Mouse (Mus musculus) v-Abl transformed pro-B cells (cell line): ENCODE results near the gene Spg20.

Source experiments
- in situ Hi-C, 2 experiments: fragments of 400-800 bp; cut with MboI; formaldehyde crosslinking; loops; one replicate each; pipeline ENCODE4 v1.15.1; 2025; ENCODE audit not compliant: unreplicated experiment in 2 of 2

Spg20 gene

DNA sequence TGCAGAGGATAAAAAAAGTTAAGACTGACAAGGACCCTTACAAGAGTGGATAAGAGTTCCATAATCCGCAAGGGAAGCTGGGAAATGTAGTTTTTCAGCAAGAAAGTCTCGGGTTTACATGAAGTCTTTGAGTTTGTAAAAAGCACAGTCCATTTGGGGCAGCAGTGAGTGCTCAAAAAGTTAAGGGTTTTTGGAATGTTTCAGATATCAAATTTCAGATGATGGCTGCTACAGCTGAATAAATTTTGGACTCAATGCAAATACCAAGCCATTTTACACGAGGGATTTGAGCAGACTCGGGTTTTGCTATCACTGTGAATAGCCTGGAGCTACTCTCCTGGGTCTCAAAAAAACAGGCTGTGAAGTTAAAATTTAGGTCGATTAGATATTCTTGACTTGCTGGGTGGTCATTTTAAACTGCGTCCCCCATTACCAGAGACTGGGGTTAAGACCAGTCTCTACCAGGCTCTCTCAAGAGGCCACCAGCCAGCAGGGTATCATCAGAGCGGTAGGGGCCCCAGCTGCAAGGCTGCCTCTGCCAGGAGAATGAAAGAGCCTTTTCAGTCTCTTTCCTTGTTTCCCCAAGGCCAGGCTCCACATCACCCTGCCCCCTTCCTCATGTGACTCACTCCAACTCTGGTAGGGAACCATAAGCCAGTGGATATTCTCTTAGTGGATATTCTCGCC, 15.8 kb upstream of the Spg20 start:
- in situ Hi-C loops: no loop called here

DNA sequence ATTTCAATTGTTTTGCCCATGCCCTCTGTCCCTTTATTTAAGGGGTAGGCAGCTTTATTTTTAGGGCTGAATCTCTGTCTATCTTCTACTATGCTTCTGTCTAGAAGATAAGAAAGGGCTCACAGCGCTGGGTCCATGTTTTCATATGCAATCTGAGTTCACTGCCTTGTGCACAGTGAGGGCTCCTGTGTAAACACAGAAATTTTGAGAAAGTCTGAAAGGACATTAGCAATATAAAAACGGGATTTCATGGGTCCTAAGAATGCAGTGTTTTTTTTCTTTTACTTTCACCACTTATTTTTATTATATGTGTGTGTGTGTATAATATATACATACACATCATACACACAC, 15.3 kb upstream of the Spg20 start:
- in situ Hi-C loops: no loop called here

DNA sequence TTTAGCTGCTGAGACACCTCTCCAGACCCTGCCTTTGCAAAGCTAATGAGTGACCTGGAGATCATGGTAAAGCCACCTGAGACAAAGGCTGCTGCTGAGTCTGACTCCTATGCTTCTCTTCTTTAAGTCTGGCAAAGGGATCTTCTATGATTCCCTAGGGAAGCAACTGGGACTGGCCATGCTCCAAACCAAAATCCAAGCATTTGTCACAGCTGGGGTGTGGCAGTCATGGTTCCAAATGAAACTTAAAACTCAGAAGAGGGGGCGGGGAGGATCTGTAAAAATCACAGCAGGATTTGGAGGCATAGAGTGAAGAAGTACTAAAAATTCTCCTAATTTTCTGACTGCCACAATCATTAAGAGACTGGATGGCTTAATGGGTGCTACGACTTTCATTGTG, 14.7 kb upstream of the Spg20 start:
- in situ Hi-C loops: no loop called here

DNA sequence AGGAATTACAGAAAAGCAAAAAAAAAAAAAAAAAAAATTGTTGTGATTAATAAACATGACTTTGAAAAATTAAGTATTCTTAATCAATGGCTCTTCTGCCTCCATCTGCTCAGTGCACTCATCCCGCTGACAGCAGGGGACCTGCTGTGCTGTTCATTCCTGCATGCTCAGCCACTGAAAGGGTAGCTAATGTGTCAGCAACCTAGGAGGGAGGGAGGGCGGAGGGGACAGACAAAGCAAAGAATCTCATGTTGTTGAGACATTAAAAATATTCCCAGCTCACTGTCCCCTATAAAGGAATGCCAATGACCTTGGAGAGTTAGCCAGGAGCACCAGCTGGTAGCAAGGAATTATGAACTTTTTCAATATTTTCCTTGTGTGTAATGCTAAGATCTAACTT, 13.9 kb upstream of the Spg20 start:
- in situ Hi-C loops: no loop called here

DNA sequence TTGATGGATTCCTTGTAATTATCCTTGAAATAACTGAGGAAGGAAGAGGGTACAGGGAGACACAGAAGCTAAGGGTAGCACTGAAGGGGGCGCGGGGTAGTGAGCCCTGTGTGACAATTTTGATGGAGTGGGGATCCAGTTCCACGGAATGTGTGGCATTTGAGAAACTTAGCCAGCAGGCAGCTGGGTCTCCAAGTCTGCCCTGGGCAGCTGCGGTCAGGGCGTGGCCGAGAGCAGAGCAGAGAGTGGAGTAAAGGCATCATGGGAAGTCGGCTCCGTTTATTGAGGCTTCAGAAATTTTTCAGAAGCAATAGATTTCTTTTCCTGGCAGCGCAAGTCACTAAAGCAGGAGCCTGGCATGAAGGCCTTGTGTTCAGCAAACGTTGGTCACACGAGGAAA, 12.9 kb upstream of the Spg20 start:
- in situ Hi-C loops: no loop called here

DNA sequence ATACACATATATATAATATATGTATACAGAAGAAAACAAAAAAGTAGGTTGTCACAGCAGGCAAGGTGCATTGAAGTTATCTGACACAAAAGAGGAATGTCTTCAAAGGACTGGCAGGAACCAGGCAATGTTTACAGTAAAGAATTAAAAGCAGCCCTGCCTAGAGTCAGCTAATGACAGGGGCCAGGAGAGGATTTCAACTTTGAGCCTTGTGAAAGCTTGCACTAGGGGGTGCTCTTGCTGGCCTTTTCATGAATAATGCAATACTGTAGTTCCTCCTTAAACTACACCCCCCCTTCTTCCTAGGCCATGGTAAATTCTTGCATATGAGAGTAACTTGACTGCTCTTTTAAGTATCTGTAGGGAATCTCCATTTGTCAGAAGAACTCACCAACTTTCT, 10.8 kb upstream of the Spg20 start:
- in situ Hi-C loops: loop anchor here in 1 of 2 experiments (25.0 kb wide), 1 partner anchor 289 kb away; the partner anchor contains the start of gene Rfxap

DNA sequence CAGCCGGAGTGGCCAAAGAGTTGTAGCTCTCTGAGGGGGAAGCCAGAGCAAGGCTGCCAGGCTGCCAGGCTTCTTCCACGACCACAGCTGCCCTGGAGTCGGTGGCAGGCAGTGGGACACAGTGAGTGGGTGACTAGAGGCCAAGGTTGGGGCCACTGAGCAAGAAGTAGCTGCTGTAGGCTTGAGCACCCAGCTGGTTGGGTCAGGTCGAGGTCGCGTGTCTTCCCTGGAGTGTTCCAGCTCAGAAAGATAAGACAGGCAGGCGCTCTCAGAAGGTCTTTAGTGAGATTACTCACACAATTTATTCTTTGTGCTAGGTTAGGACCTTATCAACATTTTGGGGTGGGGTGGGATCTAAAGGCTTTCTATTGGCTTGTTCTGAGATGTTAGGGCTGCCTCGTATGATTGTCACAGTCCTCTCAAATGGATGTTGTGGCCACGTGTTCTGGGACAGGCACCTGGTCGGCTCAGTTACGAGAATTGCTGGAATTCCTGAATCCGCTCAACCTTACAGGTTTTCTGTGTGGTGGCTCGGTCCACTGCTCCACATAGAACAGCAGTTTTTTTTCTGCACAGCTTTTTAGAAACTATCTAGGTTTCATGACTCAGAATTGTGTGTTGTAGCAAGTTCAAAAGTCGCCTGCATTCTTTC, 6.4 kb upstream of the Spg20 start:
- in situ Hi-C loops: loop anchor here in 1 of 2 experiments (25.0 kb wide), 1 partner anchor 293 kb away; the partner anchor contains the start of gene Rfxap

DNA sequence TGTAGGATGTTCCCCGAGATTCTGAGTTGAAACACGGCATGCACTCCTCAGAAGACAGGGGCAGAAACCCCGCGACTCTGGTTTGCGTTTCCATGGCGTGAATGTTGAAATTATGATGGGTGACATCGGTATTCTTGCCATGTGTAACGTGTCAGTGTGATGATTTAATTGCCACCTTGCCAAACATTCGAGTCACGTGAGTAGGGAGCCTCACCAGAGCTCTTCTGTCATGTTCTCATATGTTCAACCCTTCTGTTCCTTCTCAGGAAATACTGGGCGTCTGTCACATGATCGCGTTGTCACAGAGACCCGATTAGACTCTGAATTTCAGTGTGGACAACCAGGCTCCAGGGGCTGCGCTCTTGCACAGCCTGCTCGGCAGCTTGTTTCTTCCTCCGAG, 5.9 kb upstream of the Spg20 start:
- in situ Hi-C loops: loop anchor here in 1 of 2 experiments (25.0 kb wide), 1 partner anchor 294 kb away; the partner anchor contains the start of gene Rfxap

DNA sequence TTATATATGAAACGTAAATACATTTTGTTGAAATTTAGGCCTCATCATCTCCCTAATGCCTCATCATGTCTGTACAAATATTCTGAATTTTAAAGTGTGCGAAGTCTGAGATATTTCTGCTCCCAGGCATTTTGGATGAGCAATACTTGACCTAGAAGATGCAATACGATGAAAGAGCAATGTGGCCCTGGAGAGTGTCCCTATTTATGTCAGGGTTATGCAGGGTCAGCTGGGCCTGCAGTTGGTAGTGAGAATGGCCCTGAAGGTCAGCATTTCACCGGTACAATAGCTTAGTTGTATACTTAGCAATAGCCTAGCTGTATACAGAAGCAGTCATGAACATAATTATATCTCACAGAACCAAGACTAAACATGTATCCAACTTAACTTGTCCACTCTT, 2.8 kb upstream of the Spg20 start:
- in situ Hi-C loops: loop anchor here in 1 of 2 experiments (25.0 kb wide), 1 partner anchor 297 kb away; the partner anchor contains the start of gene Rfxap

DNA sequence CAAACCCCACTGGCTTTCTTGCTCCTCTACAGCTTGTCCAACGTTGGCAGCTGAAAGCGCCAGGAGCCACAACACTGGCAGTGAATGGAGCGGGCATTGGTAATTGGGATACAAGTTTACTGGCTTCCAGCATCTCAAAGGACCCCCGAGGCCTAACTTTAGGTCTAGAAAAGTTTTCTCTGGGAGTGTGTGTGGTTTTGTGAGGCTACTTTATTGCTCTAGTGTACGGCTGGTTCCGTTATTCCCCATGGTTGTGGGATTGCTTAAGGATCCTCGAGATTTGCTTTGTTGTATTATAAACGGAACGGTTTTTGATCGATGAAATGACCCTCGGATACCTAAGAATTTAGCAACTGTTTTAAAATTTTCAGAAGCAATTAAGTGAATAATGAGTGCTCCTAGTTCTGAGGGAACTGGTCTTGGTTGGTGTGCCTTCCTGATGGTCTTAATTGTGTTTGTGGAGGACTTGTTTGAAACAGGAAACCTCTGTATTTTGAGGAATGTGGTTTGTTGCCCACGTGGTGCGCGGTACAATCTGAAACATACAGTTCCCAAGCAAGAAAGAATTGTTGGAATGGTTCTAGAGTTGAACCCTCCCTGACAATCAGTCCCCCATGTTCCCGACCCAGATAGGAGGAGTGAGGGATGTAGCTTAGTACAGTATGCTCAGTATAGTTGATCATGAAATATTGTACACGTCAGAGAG, 955 bp downstream of the Spg20 start:
- in situ Hi-C loops: loop anchor here in 1 of 2 experiments (25.0 kb wide), 1 partner anchor 301 kb away; the partner anchor contains the start of gene Rfxap

DNA sequence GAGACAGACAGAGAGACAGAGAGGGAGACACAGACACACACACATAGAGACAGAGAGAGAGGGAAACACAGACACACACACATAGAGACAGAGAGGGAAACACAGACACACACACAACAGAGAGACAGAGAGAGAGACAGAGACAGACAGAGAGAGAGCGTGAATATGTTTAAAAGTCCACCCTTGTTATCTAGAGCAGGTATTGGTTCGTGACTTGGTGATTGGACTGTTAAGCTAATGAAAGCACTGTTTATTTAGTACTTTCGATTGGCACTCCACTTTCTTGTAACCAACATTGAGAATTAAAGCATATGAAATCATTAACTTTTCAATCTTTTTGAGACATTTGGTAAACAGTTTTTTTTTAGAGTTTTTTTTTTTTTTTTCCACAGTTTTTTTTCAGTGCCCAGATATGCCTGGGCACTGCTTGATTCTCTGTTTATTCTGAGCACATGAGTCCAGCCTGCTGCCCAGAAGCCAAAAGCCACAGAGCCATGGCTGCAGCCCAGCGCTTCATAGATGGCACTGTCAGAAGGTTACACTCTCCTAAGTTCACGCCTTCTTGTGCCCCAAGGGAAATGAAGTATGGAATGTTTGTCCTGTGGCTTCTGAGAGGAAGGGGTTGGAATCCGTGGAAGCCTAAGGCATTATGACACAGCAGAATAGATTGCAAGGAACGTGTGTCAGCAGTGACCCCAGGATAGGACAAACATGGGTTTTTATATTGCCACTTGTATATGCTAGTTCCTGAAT, 2.6 kb downstream of the Spg20 start:
- in situ Hi-C loops: loop anchor here in 1 of 2 experiments (25.0 kb wide), 1 partner anchor 302 kb away; the partner anchor contains the start of gene Rfxap

DNA sequence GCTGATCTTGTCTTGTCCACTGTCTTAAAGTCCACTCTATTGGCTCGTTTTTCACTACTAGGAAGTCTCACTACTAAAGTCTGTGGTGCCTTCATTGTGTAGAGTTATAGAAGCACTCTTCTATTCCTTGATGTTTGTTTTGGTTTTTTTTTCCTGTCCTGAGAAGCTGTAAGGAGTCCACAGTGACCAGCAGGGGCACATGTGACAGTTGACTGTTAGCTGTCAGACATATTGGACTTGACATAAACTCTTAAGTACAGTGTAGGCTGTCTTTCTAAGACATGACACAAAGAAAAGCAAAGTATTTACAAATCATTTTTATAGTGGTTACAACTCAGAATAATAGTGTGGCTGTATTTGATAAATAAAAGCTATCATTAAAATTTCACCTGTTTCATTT, 3.2 kb downstream of the Spg20 start:
- in situ Hi-C loops: loop anchor here in 1 of 2 experiments (25.0 kb wide), 1 partner anchor 303 kb away; the partner anchor contains the start of gene Rfxap

DNA sequence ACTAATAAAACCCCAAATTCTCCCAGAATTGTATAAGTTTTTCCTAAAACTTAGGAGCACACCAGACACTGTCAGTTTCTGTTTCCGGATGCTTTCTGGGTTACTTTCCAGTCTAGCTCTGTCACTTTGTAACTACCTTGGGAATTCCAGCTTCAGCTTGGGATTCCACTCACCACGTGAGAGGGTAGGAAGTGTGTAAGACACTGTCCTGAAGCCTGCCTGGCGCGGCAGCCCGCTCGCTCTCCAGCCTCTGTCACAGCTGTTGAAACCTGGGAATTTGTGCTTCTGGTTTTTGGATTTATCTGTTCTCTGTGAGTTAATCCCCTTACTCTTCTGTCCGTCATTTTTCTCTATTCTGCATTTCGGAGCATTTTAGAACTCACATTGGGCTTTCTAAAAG, 4.1 kb downstream of the Spg20 start:
- in situ Hi-C loops: loop anchor here in 1 of 2 experiments (25.0 kb wide), 1 partner anchor 304 kb away; the partner anchor contains the start of gene Rfxap

DNA sequence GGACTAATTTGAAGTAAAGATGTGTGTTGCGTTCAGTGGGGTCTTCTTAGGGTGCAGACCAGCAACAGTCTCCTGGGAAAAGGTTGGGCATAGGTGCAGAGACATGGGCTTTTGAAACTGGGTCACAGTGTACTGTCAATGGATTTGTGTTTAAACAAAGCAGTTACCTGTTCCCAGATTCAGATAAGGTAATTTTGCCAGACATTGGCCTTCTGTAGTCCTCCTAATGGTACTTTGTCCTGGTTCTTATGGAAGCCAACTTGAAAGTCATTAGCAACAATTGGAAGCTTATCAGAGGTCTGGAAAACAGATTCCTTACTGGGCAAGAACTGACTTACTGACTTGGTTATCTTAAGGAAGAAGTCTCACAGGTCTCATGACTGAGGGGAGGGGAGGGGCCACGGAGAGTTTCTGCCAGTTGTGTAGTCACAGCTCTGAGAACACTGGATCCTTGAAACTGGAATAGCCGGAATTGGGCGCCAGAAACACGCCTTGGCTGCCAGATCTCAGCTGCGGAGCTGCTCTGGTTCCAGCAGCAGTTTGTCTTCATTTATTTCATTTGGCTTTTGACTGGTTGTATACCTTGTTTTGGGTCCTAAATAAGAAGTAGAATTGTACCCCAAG, 7.5 kb downstream of the Spg20 start:
- in situ Hi-C loops: loop anchor here in 1 of 2 experiments (25.0 kb wide), 1 partner anchor 307 kb away; the partner anchor contains the start of gene Rfxap

DNA sequence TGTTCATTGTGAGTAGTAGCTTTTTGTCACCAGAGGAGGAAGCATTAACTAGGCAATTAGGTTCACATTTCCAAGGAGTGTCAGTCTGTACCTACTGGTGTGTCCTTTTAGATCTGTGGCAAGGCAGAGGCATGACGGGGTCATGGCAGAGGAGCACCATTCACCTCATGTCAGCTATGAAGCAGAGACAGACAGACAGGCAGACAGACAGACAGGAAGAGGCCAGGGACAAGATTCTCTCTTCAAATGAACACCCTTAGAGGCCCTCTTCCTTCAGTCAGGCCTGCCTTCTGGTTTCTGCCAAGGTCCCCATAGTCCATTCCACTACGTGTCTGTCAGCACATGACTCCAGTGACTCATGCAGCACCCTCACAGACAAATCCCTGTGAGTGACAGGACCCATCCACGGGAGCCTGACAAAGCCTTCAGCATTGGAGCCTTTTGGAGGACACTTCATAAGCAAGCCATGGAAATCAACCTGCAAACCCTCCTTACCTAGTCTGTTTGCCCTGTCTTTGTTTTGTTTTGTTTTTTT, 10.5 kb downstream of the Spg20 start:
- in situ Hi-C loops: loop anchor here in 1 of 2 experiments (25.0 kb wide), 1 partner anchor 310 kb away; the partner anchor contains the start of gene Rfxap

DNA sequence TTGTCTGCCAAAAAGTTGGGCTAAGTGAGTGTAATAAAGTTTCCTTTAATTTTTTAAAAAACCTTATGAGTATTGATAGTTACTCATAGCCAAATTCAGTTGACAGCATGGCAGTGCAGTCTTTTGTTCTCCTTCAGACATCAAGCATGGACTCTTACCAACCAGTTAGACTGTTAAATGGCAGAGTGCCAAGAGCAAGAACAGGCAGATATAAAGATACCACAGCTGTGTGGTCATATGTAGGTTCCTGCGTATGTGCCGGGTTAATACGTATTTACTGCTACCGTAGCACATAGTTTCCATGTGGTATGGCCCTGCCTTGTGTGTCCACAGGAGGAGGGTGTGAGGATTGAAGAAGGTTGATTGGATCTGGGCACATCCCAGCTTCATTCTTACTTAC, 11.2 kb downstream of the Spg20 start:
- in situ Hi-C loops: loop anchor here in 1 of 2 experiments (25.0 kb wide), 1 partner anchor 311 kb away; the partner anchor contains the start of gene Rfxap

DNA sequence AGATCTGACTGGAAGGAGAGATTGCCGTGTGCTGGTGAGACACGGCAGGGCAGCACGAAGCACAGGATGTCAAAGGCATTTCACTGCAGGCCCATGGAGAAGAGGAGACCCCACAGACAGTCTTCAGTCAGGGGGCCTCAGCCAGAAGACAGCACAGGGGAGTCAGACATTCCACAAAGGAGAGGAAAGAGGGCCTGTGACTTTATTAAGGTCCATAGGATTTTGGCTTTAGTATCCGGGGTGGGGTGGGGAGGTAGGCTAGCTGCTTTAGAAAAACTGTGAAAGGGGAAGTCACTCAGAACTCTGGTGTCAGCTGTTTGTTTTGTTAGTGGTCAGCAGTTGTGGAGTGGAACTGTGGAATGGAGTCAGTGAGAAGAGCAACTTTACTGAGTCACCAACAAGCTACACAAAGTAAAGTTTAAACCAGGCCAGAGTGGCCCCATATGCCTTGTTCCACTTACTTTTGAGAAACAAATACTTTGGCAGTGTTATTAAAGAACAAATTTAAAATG, 17.3 kb downstream of the Spg20 start:
- in situ Hi-C loops: no loop called here

DNA sequence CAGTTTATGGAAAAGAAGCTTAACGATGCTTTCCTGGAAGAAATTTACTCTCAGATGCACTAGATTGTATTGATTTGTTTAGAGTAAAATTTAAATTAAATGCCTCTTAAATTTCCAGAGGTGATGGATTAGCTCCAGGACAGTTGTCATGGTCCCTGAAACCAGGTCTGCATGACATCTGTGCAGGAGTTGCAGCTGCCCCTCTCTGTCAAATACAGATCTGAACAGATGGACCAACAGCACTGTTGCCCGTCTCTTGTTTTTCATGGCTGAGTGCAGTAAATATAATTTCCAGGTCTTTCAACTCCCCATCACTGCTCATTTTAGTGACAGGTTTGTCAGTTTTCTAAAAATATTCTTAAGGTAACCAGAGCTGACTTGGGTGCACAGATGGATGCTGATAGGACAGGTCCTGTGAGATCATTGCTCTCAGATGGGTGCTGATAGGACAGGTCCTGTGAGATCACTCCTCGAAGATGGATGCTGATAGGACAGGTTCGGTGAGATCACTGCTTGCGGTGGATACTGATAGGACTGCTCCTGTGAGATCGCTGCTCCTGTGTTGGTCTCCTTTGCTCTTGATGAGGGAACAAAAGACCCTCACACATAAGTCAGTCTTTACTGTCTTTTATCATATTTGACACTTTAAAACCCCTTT, 19.8 kb downstream of the Spg20 start:
- in situ Hi-C loops: no loop called here

DNA sequence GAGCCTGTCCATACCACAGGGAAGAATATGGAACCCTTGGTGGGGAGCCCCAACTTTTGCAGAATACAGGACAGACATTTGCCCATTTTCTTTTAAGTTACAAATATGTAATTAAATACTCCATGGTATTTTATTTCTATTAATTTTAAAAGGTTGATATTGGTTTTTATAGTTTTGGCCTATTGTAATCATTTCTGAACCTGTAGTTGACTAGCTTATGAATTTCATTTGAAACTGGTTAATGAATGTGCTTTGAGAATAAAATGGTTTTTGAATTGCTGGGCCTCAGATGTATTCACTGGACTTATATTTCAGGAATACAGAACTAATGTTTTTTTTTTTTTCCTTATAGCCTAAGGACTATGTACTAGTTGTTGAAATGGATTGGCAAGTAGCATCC, 25.1 kb downstream of the Spg20 start, which contains the start of gene Ccdc169:
Ccdc169 (plus strand) TSS at position 301 of the 400 bp plus-strand sequence.
- in situ Hi-C loops: no loop called here
